Comparison of ENCODE assay signal across 8 mouse cellular contexts in the genomic region with DNA sequence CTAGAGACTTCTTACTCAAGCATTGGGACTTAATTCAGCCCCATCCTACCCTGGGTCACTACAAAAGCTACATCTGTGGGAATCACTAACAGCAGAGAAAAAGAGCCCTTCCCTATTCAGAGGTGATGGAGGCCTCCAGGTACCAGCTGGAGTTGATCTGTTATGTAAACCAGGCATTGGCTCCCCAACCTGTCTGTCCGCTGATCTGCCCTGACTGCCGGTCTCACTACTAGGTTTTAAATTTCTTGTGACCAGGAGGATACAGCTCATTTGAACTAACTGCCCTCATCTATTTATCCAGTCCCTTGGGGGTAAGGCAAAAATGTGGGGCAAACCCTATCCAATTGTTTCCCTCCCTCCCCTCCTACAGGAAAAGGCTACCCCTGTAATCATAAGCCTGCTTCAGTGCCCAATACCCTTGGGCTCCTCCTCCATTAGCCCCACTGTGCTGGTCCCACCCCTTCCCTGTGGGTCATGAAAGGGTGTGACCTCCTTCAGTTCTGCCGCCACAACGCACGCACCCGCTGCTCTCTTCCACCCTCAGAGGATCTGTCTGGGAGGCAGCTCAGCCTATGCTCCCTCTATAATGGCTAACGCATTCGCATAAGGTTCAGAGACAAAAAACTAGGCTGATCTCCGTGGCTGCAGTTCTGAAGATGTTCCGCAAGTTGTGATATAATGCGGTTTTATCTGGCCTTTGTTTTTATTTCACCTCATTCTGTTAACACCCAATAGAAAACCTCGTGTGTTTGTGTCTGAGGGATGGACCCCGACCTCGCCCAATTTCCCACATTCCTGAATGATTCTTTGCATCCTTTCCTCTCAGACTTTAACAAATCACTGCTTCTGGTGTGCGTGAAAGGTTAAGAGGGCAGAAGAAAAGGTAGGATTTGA. TPM values are rescaled to one million over a fixed set of nuclear protein-coding genes. Genes with fewer than 3 reads are reported as not detected.
DNase-seq lines count a peak whose midpoint lies in the region; ATAC-seq lines count a peak whose summit lies in the region.

No protein-coding gene starts in this region.

- peak; percentile 19 for DNase-seq in ovary, adult 18-20 months (ENCODE audit: low spot score)
- DNase-seq in ovary, postnatal 10 days (ENCODE audit: low spot score), result no peak
- DNase-seq in hindbrain, embryonic 14.5 days (ENCODE audit: low spot score), result peak; percentile 56
- peak; percentile 66 to 73 for DNase-seq in lung, adult 18-20 months
- no peak for DNase-seq in layer of hippocampus, adult 11-12 months (ENCODE audit: low spot score)

- WGBS in forebrain, embryonic 16.5 days, result 6% methylated on average over 15 of the region's 15 CpGs
- 3% methylated on average over 15 of the region's 15 CpGs for WGBS in hindbrain, embryonic 14.5 days
- 4% methylated on average over 15 of the region's 15 CpGs for WGBS in neural tube, embryonic 12.5 days

- peaks cover 21% of the 10 kb centered on the region for H3K4me1 ChIP-seq in forebrain, embryonic 16.5 days (replicated peaks; ENCODE audit: control insufficient read depth, insufficient read depth, low read length)
- peaks cover 18% of the 10 kb centered on the region for H3K4me1 ChIP-seq in hindbrain, embryonic 14.5 days (replicated peaks; ENCODE audit: control insufficient read depth, insufficient read depth, low read length)
- H3K4me1 ChIP-seq in neural tube, embryonic 12.5 days, result peaks cover 22% of the 10 kb centered on the region

- peak overlapping the region; percentile 98 for H3K27ac ChIP-seq in forebrain, embryonic 16.5 days (ENCODE audit: low read length)
- H3K27ac ChIP-seq in hindbrain, embryonic 14.5 days, result peak overlapping the region; percentile 98
- peak overlapping the region; percentile 63 for H3K27ac ChIP-seq in neural tube, embryonic 12.5 days

- H3K4me2 ChIP-seq in forebrain, embryonic 16.5 days (ENCODE audit: low read length), result peak overlapping the region; percentile 85
- H3K4me2 ChIP-seq in hindbrain, embryonic 14.5 days (replicated peaks), result peak overlapping the region; percentile 80
- H3K4me2 ChIP-seq in neural tube, embryonic 12.5 days (replicated peaks), result peak overlapping the region; percentile 72

- H3K36me3 ChIP-seq in forebrain, embryonic 16.5 days (ENCODE audit: control insufficient read depth, insufficient read depth), result no peaks in the 10 kb centered on the region
- no peaks in the 10 kb centered on the region for H3K36me3 ChIP-seq in hindbrain, embryonic 14.5 days (replicated peaks; ENCODE audit: control insufficient read depth, insufficient read depth)
- H3K36me3 ChIP-seq in neural tube, embryonic 12.5 days, result no peaks in the 10 kb centered on the region

- no peaks in the 10 kb centered on the region for H3K9me3 ChIP-seq in forebrain, embryonic 16.5 days (ENCODE audit: control insufficient read depth, low read length)
- no peaks in the 10 kb centered on the region for H3K9me3 ChIP-seq in hindbrain, embryonic 14.5 days (ENCODE audit: control insufficient read depth, low read length)
- H3K9me3 ChIP-seq in neural tube, embryonic 12.5 days, result no peaks in the 10 kb centered on the region

- peak; percentile 78 for ATAC-seq in cerebellum, adult (ENCODE audit: insufficient number of reproducible peaks, low FRiP score, low TSS enrichment)
- peak; percentile 47 for ATAC-seq in forebrain, embryonic 16.5 days
- peak; percentile 64 for ATAC-seq in hindbrain, embryonic 14.5 days (ENCODE audit: low FRiP score)
- peak; percentile 26 for ATAC-seq in neural tube, embryonic 12.5 days (ENCODE audit: low FRiP score, low read depth)

- peak overlapping the region; percentile 100 for H3K9ac ChIP-seq in forebrain, embryonic 16.5 days (replicated peaks; ENCODE audit: low read depth, low read length)
- peak overlapping the region; percentile 100 for H3K9ac ChIP-seq in hindbrain, embryonic 14.5 days
- peak overlapping the region; percentile 99 for H3K9ac ChIP-seq in neural tube, embryonic 12.5 days

- no peaks in the 10 kb centered on the region for H3K27me3 ChIP-seq in forebrain, embryonic 16.5 days (replicated peaks; ENCODE audit: control insufficient read depth, insufficient read depth, low read length)
- H3K27me3 ChIP-seq in hindbrain, embryonic 14.5 days (ENCODE audit: control insufficient read depth, insufficient read depth, low read length), result no peaks in the 10 kb centered on the region
- H3K27me3 ChIP-seq in neural tube, embryonic 12.5 days (replicated peaks), result no peaks in the 10 kb centered on the region

- peak overlapping the region; percentile 99 for H3K4me3 ChIP-seq in forebrain, embryonic 16.5 days (replicated peaks; ENCODE audit: low read length)
- peak overlapping the region; percentile 91 for H3K4me3 ChIP-seq in hindbrain, embryonic 14.5 days (replicated peaks; ENCODE audit: low read length)
- peak overlapping the region; percentile 96 for H3K4me3 ChIP-seq in neural tube, embryonic 12.5 days

RNA-seq across cellular contexts. Expression of a gene that starts 2.1 kb away (rescaled TPM):
- 3,396 and 3,669 TPM in 2 replicates for polyA plus RNA-seq in forebrain, embryonic 16.5 days (2015; fragmentation: Nextera tagmentation; extraction: Ambion mirVana)
- 5,328 and 5,854 TPM in 2 replicates for polyA plus RNA-seq in hindbrain, embryonic 14.5 days (2014; fragmentation: Nextera tagmentation; extraction: Ambion mirVana)
- 5,399 and 5,845 TPM in 2 replicates for polyA plus RNA-seq in neural tube, embryonic 12.5 days (2016; fragmentation: Nextera tagmentation; extraction: Ambion mirVana)

RNA-seq across cellular contexts. Expression of a gene that starts 56.7 kb away (rescaled TPM):
- polyA plus RNA-seq in forebrain, embryonic 16.5 days (2015; fragmentation: Nextera tagmentation; extraction: Ambion mirVana), result 31.1 and 31.7 TPM in 2 replicates
- 41.1 and 43.1 TPM in 2 replicates for polyA plus RNA-seq in hindbrain, embryonic 14.5 days (2014; fragmentation: Nextera tagmentation; extraction: Ambion mirVana)
- 45.9 and 46.7 TPM in 2 replicates for polyA plus RNA-seq in neural tube, embryonic 12.5 days (2016; fragmentation: Nextera tagmentation; extraction: Ambion mirVana)

Comparison
In these comparisons a context has a peak if more than half of its experiments do, and no peak if none do; other contexts are left out.
1. DNase-seq: peak in ovary, adult 18-20 months (single experiment), hindbrain, embryonic 14.5 days (single experiment) and lung, adult 18-20 months (2 of 2); none in ovary, postnatal 10 days (single experiment) and layer of hippocampus, adult 11-12 months (single experiment).
2. ATAC-seq: peak in every context shown above with its lines; median percentile 78 in cerebellum, adult; 64 in hindbrain, embryonic 14.5 days; 47 in forebrain, embryonic 16.5 days; 26 in neural tube, embryonic 12.5 days.
3. Peak in every context shown above with its lines, with median percentiles within 50 percentile points of each other: H3K27ac ChIP-seq, H3K4me2 ChIP-seq, H3K4me3 ChIP-seq and H3K9ac ChIP-seq.